Mouse (Mus musculus): Measurements from ENCODE around the gene Slirp. TPM values are rescaled to one million over a fixed set of nuclear protein-coding genes. Genes with fewer than 3 reads are reported as not detected.

Gene Slirp
- 252 and 265 TPM in 2 replicates for polyA plus RNA-seq (2015; fragmentation: Nextera tagmentation; extraction: Ambion mirVana)

- H3K9ac ChIP-seq (replicated peaks; ENCODE audit: low read length), result peak within 1 kb of the TSS; percentile 96
- peak within 1 kb of the TSS; percentile 96 for H3K4me3 ChIP-seq (ENCODE audit: low read length)
- H3K4me1 ChIP-seq (ENCODE audit: insufficient read depth, low read length), result peaks cover 14% of the 10 kb centered on the region
- H3K27me3 ChIP-seq (ENCODE audit: insufficient read depth, low read length), result no peaks in the 10 kb centered on the region
- ATAC-seq (ENCODE audit: low FRiP score, low TSS enrichment), result peak; percentile 93
- peaks cover 31% of the 10 kb centered on the region for H3K36me3 ChIP-seq (ENCODE audit: insufficient read depth, low read length)
- peak within 1 kb of the TSS; percentile 84 for H3K27ac ChIP-seq (ENCODE audit: low read length)
- peak within 1 kb of the TSS; percentile 80 for H3K4me2 ChIP-seq (replicated peaks; ENCODE audit: low read depth, low read length)
- H3K9me3 ChIP-seq (ENCODE audit: low read length), result no peaks in the 10 kb centered on the region
- WGBS, result under 1% methylated on average over 28 of the region's 28 CpGs
These were observed at the start of gene Slirp, which contains the start of gene Alkbh1 for GRCm38 (mm10) chr12:87443700-87444122. TSS of gene Slirp (plus strand) at chr12:87443896. TSS of gene Alkbh1 (minus strand) at chr12:87444017.

DNA sequence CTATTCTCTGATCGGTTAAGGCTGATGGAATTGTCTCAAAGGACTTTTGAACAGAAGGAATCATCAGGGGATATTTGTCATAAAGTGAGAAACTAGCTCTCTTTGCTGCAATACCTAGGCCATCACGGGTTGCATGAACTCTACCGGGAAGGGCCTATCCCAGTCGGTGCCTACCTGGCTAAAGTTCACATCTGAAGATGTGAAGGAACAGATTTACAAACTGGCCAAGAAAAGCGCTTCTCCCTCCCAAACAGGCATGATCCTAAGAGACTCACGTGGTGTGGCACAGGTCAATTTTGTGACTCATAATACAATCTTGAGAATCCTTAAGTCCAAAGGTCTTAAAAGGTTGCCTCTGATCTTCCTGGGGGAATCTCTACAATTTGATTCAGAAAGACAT, 49.4 kb upstream of the Slirp start:
- no peaks in the 10 kb centered on the region for H3K4me1 ChIP-seq (ENCODE audit: insufficient read depth, low read length)
- no peaks in the 10 kb centered on the region for H3K9me3 ChIP-seq (ENCODE audit: low read length)
- 88% methylated on average over 6 of the region's 6 CpGs for WGBS

GRCm38 (mm10) chr12:87397126-87397525, 46.6 kb upstream of the Slirp start:
- WGBS, result 82% methylated on average over 4 of the region's 4 CpGs
- Histone ChIP-seq H3K9me3 (ENCODE audit: low read length) (no peaks in the 10 kb centered on the region), H3K4me3 (ENCODE audit: low read length) (no peak overlapping the region), H3K27me3 (ENCODE audit: insufficient read depth, low read length) (no peaks in the 10 kb centered on the region), H3K4me2 (replicated peaks; ENCODE audit: low read depth, low read length) (no peak overlapping the region), H3K9ac (replicated peaks; ENCODE audit: low read length) (no peak overlapping the region), H3K4me1 (ENCODE audit: insufficient read depth, low read length) (no peaks in the 10 kb centered on the region), H3K27ac (ENCODE audit: low read length) (no peak overlapping the region), H3K36me3 (ENCODE audit: insufficient read depth, low read length) (no peaks in the 10 kb centered on the region)
- ATAC-seq (ENCODE audit: low FRiP score, low TSS enrichment), result no peak

More for the DNA sequence above, 49.4 kb upstream of the Slirp start:
- Histone ChIP-seq H3K27me3 (ENCODE audit: insufficient read depth, low read length) (no peaks in the 10 kb centered on the region), H3K9ac (replicated peaks; ENCODE audit: low read length) (no peak overlapping the region), H3K4me3 (ENCODE audit: low read length) (no peak overlapping the region), H3K36me3 (ENCODE audit: insufficient read depth, low read length) (no peaks in the 10 kb centered on the region), H3K27ac (ENCODE audit: low read length) (no peak overlapping the region), H3K4me2 (replicated peaks; ENCODE audit: low read depth, low read length) (no peak overlapping the region)
- ATAC-seq (ENCODE audit: low FRiP score, low TSS enrichment), result no peak

DNA sequence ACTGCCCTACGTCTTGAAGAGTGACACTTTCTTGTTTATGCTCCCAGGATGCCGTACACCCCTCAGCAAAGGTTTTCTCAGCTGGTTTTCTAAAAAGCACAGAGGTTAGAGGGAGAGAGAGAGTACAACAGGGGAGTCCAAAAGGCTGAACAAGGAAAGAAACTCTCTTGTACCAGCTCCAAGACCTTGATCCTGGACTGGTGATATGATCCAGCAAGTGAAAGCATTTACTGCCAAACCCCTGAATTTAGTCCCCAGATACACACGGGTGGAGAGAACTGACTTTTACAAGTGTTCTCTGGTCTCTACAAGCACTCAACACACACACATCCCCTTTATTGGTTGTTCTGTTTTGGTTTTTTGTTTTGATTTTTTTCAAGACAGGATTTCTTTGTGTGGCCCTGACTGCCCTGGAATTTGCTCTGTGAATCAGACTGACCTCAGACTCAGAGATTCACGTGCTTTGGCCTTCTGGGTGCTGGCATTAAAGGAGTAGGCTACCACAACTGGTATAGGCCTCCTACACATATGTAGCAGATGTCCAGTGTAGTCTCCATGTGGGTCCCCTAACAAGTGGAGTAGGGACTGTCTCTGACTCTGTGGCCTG, 45.8 kb upstream of the Slirp start:
- Histone ChIP-seq H3K9me3 (ENCODE audit: low read length) (no peaks in the 10 kb centered on the region), H3K36me3 (ENCODE audit: insufficient read depth, low read length) (no peaks in the 10 kb centered on the region), H3K4me1 (ENCODE audit: insufficient read depth, low read length) (no peaks in the 10 kb centered on the region), H3K27ac (ENCODE audit: low read length) (no peak overlapping the region), H3K27me3 (ENCODE audit: insufficient read depth, low read length) (no peaks in the 10 kb centered on the region), H3K4me2 (replicated peaks; ENCODE audit: low read depth, low read length) (no peak overlapping the region), H3K9ac (replicated peaks; ENCODE audit: low read length) (no peak overlapping the region), H3K4me3 (ENCODE audit: low read length) (no peak overlapping the region)
- no peak for ATAC-seq (ENCODE audit: low FRiP score, low TSS enrichment)
- WGBS, result 51% methylated on average over 4 of the region's 4 CpGs

- no peak for ATAC-seq (ENCODE audit: low FRiP score, low TSS enrichment)
These were observed 44.4 kb upstream of the Slirp start for GRCm38 (mm10) chr12:87399119-87399819.

GRCm38 (mm10) chr12:87401883-87402282, 41.8 kb upstream of the Slirp start:
- Histone ChIP-seq H3K4me3 (ENCODE audit: low read length) (no peak overlapping the region), H3K4me2 (replicated peaks; ENCODE audit: low read depth, low read length) (no peak overlapping the region), H3K4me1 (ENCODE audit: insufficient read depth, low read length) (no peaks in the 10 kb centered on the region), H3K9me3 (ENCODE audit: low read length) (no peaks in the 10 kb centered on the region), H3K27ac (ENCODE audit: low read length) (no peak overlapping the region), H3K36me3 (ENCODE audit: insufficient read depth, low read length) (no peaks in the 10 kb centered on the region), H3K27me3 (ENCODE audit: insufficient read depth, low read length) (no peaks in the 10 kb centered on the region), H3K9ac (replicated peaks; ENCODE audit: low read length) (no peak overlapping the region)
- ATAC-seq (ENCODE audit: low FRiP score, low TSS enrichment), result no peak
- WGBS, result 72% methylated on average over 6 of the region's 6 CpGs

More at GRCm38 (mm10) chr12:87399119-87399819, 44.4 kb upstream of the Slirp start:
- Histone ChIP-seq H3K27me3 (ENCODE audit: insufficient read depth, low read length) (no peaks in the 10 kb centered on the region), H3K4me3 (ENCODE audit: low read length) (no peak overlapping the region), H3K4me2 (replicated peaks; ENCODE audit: low read depth, low read length) (no peak overlapping the region), H3K27ac (ENCODE audit: low read length) (no peak overlapping the region), H3K9me3 (ENCODE audit: low read length) (no peaks in the 10 kb centered on the region), H3K4me1 (ENCODE audit: insufficient read depth, low read length) (no peaks in the 10 kb centered on the region), H3K9ac (replicated peaks; ENCODE audit: low read length) (no peak overlapping the region), H3K36me3 (ENCODE audit: insufficient read depth, low read length) (no peaks in the 10 kb centered on the region)
- 81% methylated on average over 10 of the region's 10 CpGs for WGBS

- WGBS, result 86% methylated on average over 4 of the region's 4 CpGs
These were observed 38.5 kb upstream of the Slirp start for GRCm38 (mm10) chr12:87405165-87405564.

GRCm38 (mm10) chr12:87405721-87406120, 38.0 kb upstream of the Slirp start:
- Histone ChIP-seq H3K27ac (ENCODE audit: low read length) (no peak overlapping the region), H3K27me3 (ENCODE audit: insufficient read depth, low read length) (no peaks in the 10 kb centered on the region), H3K9me3 (ENCODE audit: low read length) (no peaks in the 10 kb centered on the region), H3K4me3 (ENCODE audit: low read length) (no peak overlapping the region), H3K4me2 (replicated peaks; ENCODE audit: low read depth, low read length) (no peak overlapping the region), H3K36me3 (ENCODE audit: insufficient read depth, low read length) (no peaks in the 10 kb centered on the region), H3K4me1 (ENCODE audit: insufficient read depth, low read length) (no peaks in the 10 kb centered on the region; the same call in 1 of the 2 replicates), H3K9ac (replicated peaks; ENCODE audit: low read length) (no peak overlapping the region)
- WGBS, result 73% methylated on average over 3 of the region's 3 CpGs
- no peak for ATAC-seq (ENCODE audit: low FRiP score, low TSS enrichment)

More at GRCm38 (mm10) chr12:87405165-87405564, 38.5 kb upstream of the Slirp start:
- Histone ChIP-seq H3K9me3 (ENCODE audit: low read length) (no peaks in the 10 kb centered on the region), H3K27ac (ENCODE audit: low read length) (no peak overlapping the region), H3K4me1 (ENCODE audit: insufficient read depth, low read length) (no peaks in the 10 kb centered on the region; the same call in 1 of the 2 replicates), H3K9ac (replicated peaks; ENCODE audit: low read length) (no peak overlapping the region), H3K4me3 (ENCODE audit: low read length) (no peak overlapping the region), H3K27me3 (ENCODE audit: insufficient read depth, low read length) (no peaks in the 10 kb centered on the region), H3K4me2 (replicated peaks; ENCODE audit: low read depth, low read length) (no peak overlapping the region), H3K36me3 (ENCODE audit: insufficient read depth, low read length) (no peaks in the 10 kb centered on the region)
- no peak for ATAC-seq (ENCODE audit: low FRiP score, low TSS enrichment)

- Histone ChIP-seq H3K4me2 (replicated peaks; ENCODE audit: low read depth, low read length) (peak overlapping the region; percentile 39), H3K27me3 (ENCODE audit: insufficient read depth, low read length) (no peaks in the 10 kb centered on the region), H3K9ac (replicated peaks; ENCODE audit: low read length) (no peak overlapping the region), H3K36me3 (ENCODE audit: insufficient read depth, low read length) (no peaks in the 10 kb centered on the region), H3K9me3 (ENCODE audit: low read length) (no peaks in the 10 kb centered on the region), H3K27ac (ENCODE audit: low read length) (no peak overlapping the region), H3K4me3 (ENCODE audit: low read length) (no peak overlapping the region), H3K4me1 (ENCODE audit: insufficient read depth, low read length) (no peaks in the 10 kb centered on the region; the same call in 1 of the 2 replicates)
- WGBS, result 35% methylated on average over 21 of the region's 21 CpGs
- no peak; the same call in 1 of the 2 replicates for ATAC-seq (ENCODE audit: low FRiP score, low TSS enrichment)
These were observed 35.7 kb upstream of the Slirp start for GRCm38 (mm10) chr12:87407869-87408605.
